Mouse (Mus musculus): ENCODE measurements around the gene Xiap.

- no peak for TF ChIP-seq GATA1 (IDR thresholded peaks at IDR 0.05; ENCODE audit: borderline replicate concordance, low read length)
- no peak for TF ChIP-seq FLI1 (IDR thresholded peaks at IDR 0.05; ENCODE audit: low read length)
These were observed 90.3 kb downstream of the Xiap start for GRCm38 (mm10) chrX:42149557-42150345.
